Mouse (Mus musculus) right cerebral cortex, postnatal 36 days (tissue): Measurements from ENCODE around the gene Tmc8.
A peak's percentile ranks its signal among the peaks of the same experiment; 100 is the strongest.
"Not testable (repeated sequence)": the region's sequence is repeated elsewhere in the genome, so short reads cannot be mapped to it uniquely, and the experiment has no call there.

Experiments used
- DNase-seq, 2 experiments: peaks; one replicate each; pipeline ENCODE4 v3.0.0; 2022; ENCODE audit warnings: low spot score in 2 of 2, mixed read lengths in 1 of 2

The Tmc8 gene

DNA sequence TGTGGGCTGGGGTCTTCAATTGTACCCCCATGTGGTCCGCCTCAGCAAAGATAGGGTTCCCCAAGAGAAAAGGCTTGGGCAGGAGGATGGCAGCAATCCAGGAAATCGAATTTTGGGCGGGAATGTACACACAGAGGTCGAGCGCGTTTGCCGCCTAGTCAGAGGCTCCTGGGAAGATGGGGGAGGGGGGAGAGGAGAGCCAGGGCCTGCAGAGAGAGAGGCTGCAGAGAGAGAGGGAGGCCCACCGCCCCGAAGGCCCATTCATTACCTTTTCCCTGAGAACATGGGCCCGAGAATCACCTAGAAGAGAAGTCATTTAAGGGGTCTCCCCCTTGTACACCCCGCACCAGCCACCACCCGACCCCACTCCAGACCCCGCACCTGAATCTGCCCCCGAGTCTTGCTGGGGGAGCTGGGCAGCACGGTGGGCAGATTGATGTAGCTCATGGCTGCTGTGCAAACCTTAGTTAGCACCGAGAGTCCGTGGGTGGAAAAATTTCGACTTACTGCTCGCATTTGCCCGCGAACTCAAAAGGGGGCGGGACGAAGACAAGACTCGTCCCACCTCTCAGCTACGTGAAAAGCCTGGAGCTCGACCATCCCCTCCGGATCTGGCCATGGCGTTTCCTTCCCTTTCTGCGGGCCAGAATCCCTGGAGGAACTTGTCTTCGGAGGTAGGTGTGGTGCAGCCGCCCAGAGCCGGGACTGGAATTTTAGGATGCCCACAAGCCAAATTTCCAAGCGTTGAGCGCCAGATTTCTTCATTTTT, 43.6 kb downstream of the Tmc8 start, which contains the start of the genes Afmid and Tk1:
Afmid (plus strand) TSS at position 592 of the 769 bp plus-strand sequence.
Tk1 (minus strand) TSS at position 760 of the 769 bp plus-strand sequence.
- DNase-seq, result peak in 1 of 2 experiments; percentile 43

- no peak for DNase-seq
These were observed 44.3 kb downstream of the Tmc8 start for GRCm38 (mm10) chr11:117826164-117826563.

GRCm38 (mm10) chr11:117826916-117827315, 45.0 kb downstream of the Tmc8 start:
- DNase-seq, result no peak

- no peak for DNase-seq
These were observed 45.5 kb downstream of the Tmc8 start for GRCm38 (mm10) chr11:117827386-117827785.

DNA sequence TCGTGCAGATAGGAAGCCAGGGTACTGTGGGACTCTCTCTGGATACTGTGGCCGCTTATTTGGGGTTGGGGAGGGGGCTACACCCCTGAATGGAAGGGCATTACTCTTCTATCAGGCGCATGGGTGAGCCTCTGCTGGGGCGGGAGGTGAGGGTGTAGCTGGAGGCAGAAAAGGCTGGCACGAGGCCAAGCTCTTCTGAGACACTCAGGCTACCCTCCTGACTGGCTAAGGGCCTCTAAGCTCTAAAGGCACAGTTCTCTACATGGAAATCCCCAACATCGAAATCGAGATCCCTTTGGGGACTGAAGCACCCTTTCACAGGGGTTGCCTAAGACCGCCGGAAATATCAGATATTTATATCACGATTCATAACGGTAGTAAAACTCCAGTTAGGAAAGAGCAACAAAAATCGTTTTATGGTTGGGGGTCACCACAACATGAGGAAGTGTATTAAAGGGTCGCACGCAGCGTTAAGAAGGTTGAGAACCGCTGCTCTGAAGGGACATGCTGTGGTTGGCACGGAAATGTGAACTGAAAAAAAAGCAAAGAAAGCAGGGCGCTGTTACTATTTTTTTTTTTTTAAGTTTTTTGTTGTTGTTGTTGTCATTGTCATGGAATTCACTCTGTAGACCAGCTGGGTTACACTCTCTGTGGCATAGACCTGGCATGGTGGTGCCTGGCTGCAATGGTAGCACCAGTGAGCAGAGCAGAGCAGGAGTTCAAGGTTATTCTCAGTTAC, 46.4 kb downstream of the Tmc8 start:
- DNase-seq, result no peak

GRCm38 (mm10) chr11:117828888-117829604, 47.2 kb downstream of the Tmc8 start:
- DNase-seq, result no peak

DNA sequence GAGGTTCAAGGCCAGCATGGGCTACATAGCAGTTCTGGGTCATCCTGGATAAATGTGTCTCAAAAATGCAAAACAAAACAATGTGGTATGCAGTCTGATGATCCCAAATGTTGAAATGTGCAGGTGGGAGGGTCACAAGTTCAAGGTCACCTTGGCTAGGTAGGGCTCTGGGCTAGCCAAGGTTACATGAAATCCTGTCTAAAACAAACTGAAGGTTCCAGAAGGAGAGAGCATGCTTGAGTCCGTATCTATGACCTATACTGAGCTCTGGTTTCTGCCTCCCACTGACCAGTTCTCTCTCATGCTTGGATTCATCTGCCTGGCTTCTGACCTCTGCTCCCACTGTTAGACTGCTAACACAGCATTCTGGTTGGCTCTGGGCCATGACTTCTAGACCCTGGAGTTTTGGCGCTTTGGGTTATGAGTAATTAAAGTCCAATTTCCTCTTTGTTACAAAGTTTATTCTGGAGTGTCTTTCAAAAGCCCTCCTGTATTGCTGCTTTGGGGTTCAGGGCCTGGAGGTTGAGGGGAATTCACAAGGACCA, 47.9 kb downstream of the Tmc8 start:
- no peak for DNase-seq

- DNase-seq, result no peak
These were observed 48.5 kb downstream of the Tmc8 start for GRCm38 (mm10) chr11:117830401-117830800.

- DNase-seq, result peak in 1 of 2 experiments; percentile 52
These were observed 50.5 kb downstream of the Tmc8 start for GRCm38 (mm10) chr11:117832086-117832969.

GRCm38 (mm10) chr11:117833509-117833908, 51.6 kb downstream of the Tmc8 start:
- DNase-seq, result not testable (repeated sequence)

GRCm38 (mm10) chr11:117834086-117834485, 52.2 kb downstream of the Tmc8 start:
- DNase-seq, result no peak

DNA sequence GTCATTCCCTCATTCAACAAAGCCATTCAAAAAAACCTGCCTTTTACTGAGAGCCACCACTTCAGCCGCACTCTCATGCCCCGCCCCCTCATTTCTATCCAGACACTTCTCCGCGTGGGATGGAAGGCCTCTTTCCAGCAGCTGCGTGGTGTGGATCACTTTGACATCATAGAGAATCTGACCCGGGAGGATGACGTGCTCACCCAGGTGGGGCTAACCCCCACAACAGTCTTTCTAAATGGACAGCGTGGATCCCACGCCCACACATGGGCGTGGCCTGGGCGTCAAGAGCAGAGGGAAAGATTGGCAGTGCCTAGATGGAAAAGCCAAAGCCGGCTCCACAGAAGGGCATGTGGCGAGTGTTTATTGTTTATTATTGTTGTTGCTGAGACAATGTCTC, 54.4 kb downstream of the Tmc8 start:
- peak; percentile 56 to 66 for DNase-seq

- no peak for DNase-seq
These were observed 56.7 kb downstream of the Tmc8 start for GRCm38 (mm10) chr11:117838572-117838971.

DNA sequence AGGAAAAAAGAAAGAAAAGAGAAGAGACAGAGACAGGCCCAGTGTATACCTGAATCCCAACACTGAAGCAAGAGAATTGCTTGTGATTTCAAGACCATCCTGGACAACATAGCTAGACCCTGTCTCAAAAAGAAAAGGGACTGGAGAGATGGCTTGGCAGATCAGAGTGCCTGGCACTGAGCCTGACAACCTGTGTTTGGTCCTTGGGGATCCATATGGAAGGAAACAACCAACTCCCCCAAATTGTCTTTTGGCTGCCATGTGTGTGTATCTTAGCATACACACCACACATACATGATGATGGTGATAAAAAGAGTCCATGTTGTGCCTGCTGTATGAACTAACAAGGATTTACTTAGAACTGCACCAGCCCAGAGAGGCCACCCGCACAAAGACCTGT, 57.1 kb downstream of the Tmc8 start:
- no peak for DNase-seq

- DNase-seq, result no peak
These were observed 59.0 kb downstream of the Tmc8 start for GRCm38 (mm10) chr11:117840910-117841309.
